ENCODE assay signal across 13 mouse cellular contexts in genomic region chr12:111238345-111238744, GRCm38 (mm10). TPM values are rescaled to one million over a fixed set of nuclear protein-coding genes. Genes with fewer than 3 reads are reported as not detected.
DNase-seq lines count a peak whose midpoint lies in the region; ATAC-seq and TF ChIP-seq lines count a peak whose summit lies in the region.
"Had no signal": no experiment of that assay in that cellular context is flagged by ENCODE, and none has a peak within 500 bp of the region (broad histone marks: within the 10 kb centered on the region; RNA-seq: fewer than 3 reads in every experiment).

No protein-coding gene starts in this region.

- no peak overlapping the region for H3K4me2 ChIP-seq in intestine, embryonic 14.5 days (ENCODE audit: low read length)
- H3K4me2 ChIP-seq in intestine, postnatal 0 days (replicated peaks; ENCODE audit: low read depth) = no peak overlapping the region
- no peak overlapping the region for H3K4me2 ChIP-seq in lung, postnatal 0 days (replicated peaks; ENCODE audit: low read depth, low read length)
- no peak overlapping the region for H3K4me2 ChIP-seq in hindbrain, embryonic 13.5 days
- H3K4me2 ChIP-seq in stomach, embryonic 14.5 days (replicated peaks; ENCODE audit: low read depth, low read length) = no peak overlapping the region
- H3K4me2 ChIP-seq: midbrain, embryonic 11.5 days had no signal

- 0 out of 2 replicates have a peak overlapping the region, but pooled peaks have one; percentile 27 for H3K27ac ChIP-seq in intestine, embryonic 14.5 days (ENCODE audit: low read depth)
- H3K27ac ChIP-seq in intestine, postnatal 0 days (ENCODE audit: low read depth, low read length) = no peak overlapping the region
- H3K27ac ChIP-seq in lung, postnatal 0 days (ENCODE audit: low read length) = no peak overlapping the region
- peak overlapping the region; percentile 48; the same call in 1 of the 2 replicates for H3K27ac ChIP-seq in hindbrain, embryonic 13.5 days
- peak overlapping the region; percentile 77 for H3K27ac ChIP-seq in stomach, embryonic 14.5 days (ENCODE audit: low read length)

- no peak overlapping the region for H3K9ac ChIP-seq in intestine, embryonic 14.5 days (ENCODE audit: low read length)
- no peak overlapping the region for H3K9ac ChIP-seq in intestine, postnatal 0 days (ENCODE audit: low read depth, low read length)
- H3K9ac ChIP-seq in lung, postnatal 0 days (replicated peaks; ENCODE audit: low read depth) = no peak overlapping the region
- no peak overlapping the region for H3K9ac ChIP-seq in hindbrain, embryonic 13.5 days
- H3K9ac ChIP-seq in stomach, embryonic 14.5 days (replicated peaks; ENCODE audit: low read depth, low read length) = no peak overlapping the region

- TF ChIP-seq EP300 in lung, postnatal 0 days (IDR thresholded peaks at IDR 0.05) = no peak

- no peak for ATAC-seq in intestine, embryonic 14.5 days (replicated peaks; ENCODE audit: low FRiP score, low TSS enrichment, low read depth)
- ATAC-seq in intestine, postnatal 0 days = no peak
- no peak for ATAC-seq in lung, postnatal 0 days
- ATAC-seq in hindbrain, embryonic 13.5 days (ENCODE audit: low FRiP score) = no peak
- ATAC-seq in stomach, embryonic 14.5 days (ENCODE audit: insufficient number of reproducible peaks, insufficient read depth, low FRiP score, low read depth) = no peak
- ATAC-seq: activated CD4-positive, CD25-positive, alpha-beta regulatory T cell, adult 4 months had no signal

- peaks cover 31% of the 10 kb centered on the region for H3K36me3 ChIP-seq in intestine, embryonic 14.5 days (ENCODE audit: control insufficient read depth, insufficient read depth, low read length)
- peaks cover 10% of the 10 kb centered on the region; the same call in 1 of the 2 replicates for H3K36me3 ChIP-seq in intestine, postnatal 0 days (ENCODE audit: control insufficient read depth, insufficient read depth)
- H3K36me3 ChIP-seq in lung, postnatal 0 days (ENCODE audit: insufficient read depth, low read length) = no peaks in the 10 kb centered on the region; the same call in 1 of the 2 replicates
- H3K36me3 ChIP-seq in hindbrain, embryonic 13.5 days = peaks cover 50% of the 10 kb centered on the region
- peaks cover 7% of the 10 kb centered on the region for H3K36me3 ChIP-seq in stomach, embryonic 14.5 days (ENCODE audit: control insufficient read depth, insufficient read depth, low read length)

- H3K4me1 ChIP-seq in intestine, embryonic 14.5 days (replicated peaks; ENCODE audit: control insufficient read depth, insufficient read depth, low read length) = no peaks in the 10 kb centered on the region
- H3K4me1 ChIP-seq in intestine, postnatal 0 days (replicated peaks; ENCODE audit: control insufficient read depth, insufficient read depth, low read length) = no peaks in the 10 kb centered on the region; the same call in 1 of the 2 replicates
- H3K4me1 ChIP-seq in lung, postnatal 0 days (ENCODE audit: insufficient read depth, low read depth, low read length) = no peaks in the 10 kb centered on the region
- H3K4me1 ChIP-seq in hindbrain, embryonic 13.5 days (replicated peaks) = peaks cover 7% of the 10 kb centered on the region
- no peaks in the 10 kb centered on the region; the same call in 1 of the 2 replicates for H3K4me1 ChIP-seq in stomach, embryonic 14.5 days (ENCODE audit: control insufficient read depth, insufficient read depth, low read length)

- H3K27me3 ChIP-seq in intestine, embryonic 14.5 days (replicated peaks; ENCODE audit: control insufficient read depth, insufficient read depth, low read length) = no peaks in the 10 kb centered on the region
- no peaks in the 10 kb centered on the region for H3K27me3 ChIP-seq in intestine, postnatal 0 days (replicated peaks; ENCODE audit: control insufficient read depth, insufficient read depth, low read length)
- H3K27me3 ChIP-seq in lung, postnatal 0 days (replicated peaks; ENCODE audit: insufficient read depth, low read length) = no peaks in the 10 kb centered on the region
- no peaks in the 10 kb centered on the region for H3K27me3 ChIP-seq in hindbrain, embryonic 13.5 days
- H3K27me3 ChIP-seq in stomach, embryonic 14.5 days (ENCODE audit: control insufficient read depth, insufficient read depth, low read length) = no peaks in the 10 kb centered on the region

- H3K4me3 ChIP-seq in intestine, embryonic 14.5 days (ENCODE audit: low read depth, low read length) = no peak overlapping the region
- no peak overlapping the region for H3K4me3 ChIP-seq in intestine, postnatal 0 days (ENCODE audit: low read depth, low read length)
- H3K4me3 ChIP-seq in lung, postnatal 0 days (ENCODE audit: low read depth, low read length) = no peak overlapping the region
- no peak overlapping the region for H3K4me3 ChIP-seq in hindbrain, embryonic 13.5 days
- H3K4me3 ChIP-seq in stomach, embryonic 14.5 days (ENCODE audit: low read depth, low read length) = no peak overlapping the region
- H3K4me3 ChIP-seq: myocyte had no signal

- WGBS in intestine, embryonic 14.5 days = 89% methylated on average over 5 of the region's 5 CpGs
- WGBS in intestine, postnatal 0 days = 95% methylated on average over 5 of the region's 5 CpGs
- WGBS in lung, postnatal 0 days = 57% methylated on average over 5 of the region's 5 CpGs
- WGBS in hindbrain, embryonic 13.5 days = 87% methylated on average over 5 of the region's 5 CpGs
- WGBS in stomach, embryonic 14.5 days = 89% methylated on average over 5 of the region's 5 CpGs

- no peaks in the 10 kb centered on the region for H3K9me3 ChIP-seq in intestine, embryonic 14.5 days (ENCODE audit: control insufficient read depth, low read length)
- no peaks in the 10 kb centered on the region for H3K9me3 ChIP-seq in intestine, postnatal 0 days (ENCODE audit: control insufficient read depth)
- H3K9me3 ChIP-seq in lung, postnatal 0 days (ENCODE audit: low read length) = no peaks in the 10 kb centered on the region
- no peaks in the 10 kb centered on the region for H3K9me3 ChIP-seq in hindbrain, embryonic 13.5 days
- H3K9me3 ChIP-seq in stomach, embryonic 14.5 days (ENCODE audit: control insufficient read depth, low read depth, low read length) = no peaks in the 10 kb centered on the region

- no peak for DNase-seq in intestine, embryonic 14.5 days (ENCODE audit: low spot score)
- peak; percentile 53 for DNase-seq in lung, postnatal 0 days (ENCODE audit: low spot score)
- DNase-seq in lung, postnatal 10 days = no peak
- DNase-seq in urinary bladder, postnatal 14 days (ENCODE audit: low spot score) = no peak
- DNase-seq in heart, adult 9 months (ENCODE audit: low spot score in 2 of 2) = no peak
- DNase-seq: cerebellum, postnatal 36 days; heart, postnatal 4 days had no signal

- TF ChIP-seq CTCF in intestine, postnatal 0 days (IDR thresholded peaks at IDR 0.05; ENCODE audit: low read depth) = no peak
- TF ChIP-seq CTCF in lung, postnatal 0 days (IDR thresholded peaks at IDR 0.05) = no peak

RNA-seq across cellular contexts. Expression of gene Amn, which starts 32.5 kb away (rescaled TPM):
- 17.2 and 23.7 TPM in 2 replicates for polyA plus RNA-seq in intestine, embryonic 14.5 days (2014; fragmentation: Nextera tagmentation; extraction: Ambion mirVana)
- polyA plus RNA-seq in intestine, postnatal 0 days (2015; fragmentation: Nextera tagmentation; extraction: Ambion mirVana) = 528 and 608 TPM in 2 replicates
- 0.31 and 0.40 TPM in 2 replicates for polyA plus RNA-seq in lung, postnatal 0 days (2015; fragmentation: Nextera tagmentation; extraction: Ambion mirVana)
- polyA plus RNA-seq in hindbrain, embryonic 13.5 days (2015; fragmentation: Nextera tagmentation; extraction: Ambion mirVana) = 5.6 and 6.5 TPM in 2 replicates
- polyA plus RNA-seq in stomach, embryonic 14.5 days (2014; fragmentation: Nextera tagmentation; extraction: Ambion mirVana) = not detected in 2 replicates
- polyA plus RNA-seq: activated CD4-positive, CD25-positive, alpha-beta regulatory T cell, adult 4 months had no signal

RNA-seq across cellular contexts. Expression of gene 4930595D18Rik, which starts 54.1 kb away (rescaled TPM):
- not detected in 2 replicates for polyA plus RNA-seq in intestine, embryonic 14.5 days (2014; fragmentation: Nextera tagmentation; extraction: Ambion mirVana)
- not detected in 2 replicates for polyA plus RNA-seq in intestine, postnatal 0 days (2015; fragmentation: Nextera tagmentation; extraction: Ambion mirVana)
- polyA plus RNA-seq in lung, postnatal 0 days (2015; fragmentation: Nextera tagmentation; extraction: Ambion mirVana) = not detected in 2 replicates
- polyA plus RNA-seq in hindbrain, embryonic 13.5 days (2015; fragmentation: Nextera tagmentation; extraction: Ambion mirVana) = 0.21 TPM in 1 of 2 replicates, not detected in the other
- polyA plus RNA-seq in stomach, embryonic 14.5 days (2014; fragmentation: Nextera tagmentation; extraction: Ambion mirVana) = not detected in 2 replicates
- polyA plus RNA-seq: midbrain, embryonic 11.5 days; myocyte had no signal

Comparison
In these comparisons a context has a peak if more than half of its experiments do, and no peak if none do; other contexts are left out.
1. H3K27ac ChIP-seq: peak in intestine, embryonic 14.5 days (single experiment), hindbrain, embryonic 13.5 days (single experiment) and stomach, embryonic 14.5 days (single experiment); none in intestine, postnatal 0 days (single experiment) and lung, postnatal 0 days (single experiment).
2. RNA of gene Amn, which starts 32.5 kb away (polyA plus RNA-seq): 528 to 608 TPM in intestine, postnatal 0 days; 17.2 to 23.7 TPM in intestine, embryonic 14.5 days, 5.6 to 6.5 TPM in hindbrain, embryonic 13.5 days, 0.31 to 0.40 TPM in lung, postnatal 0 days and not detected in stomach, embryonic 14.5 days; every median in the first group is over 10 times any median in the second.